Mouse (Mus musculus): ENCODE results near the gene Itgb3. TPM values are rescaled to one million over a fixed set of nuclear protein-coding genes. Genes with fewer than 3 reads are reported as not detected.
A peak's percentile ranks its signal among the peaks of the same experiment; 100 is the strongest.

Itgb3 gene
- polyA plus RNA-seq (2014; fragmentation: Nextera tagmentation; extraction: Ambion mirVana) = 1.3 and 1.4 TPM in 2 replicates

- peaks cover 5% of the 10 kb centered on the region; the same call in 1 of the 2 replicates for H3K27me3 ChIP-seq (ENCODE audit: control insufficient read depth, insufficient read depth, low read length)
- 1% methylated on average over 40 of the region's 51 CpGs for WGBS
Observed at GRCm38 (mm10) chr11:104607491-104608245, at the start of gene Itgb3. Itgb3 (plus strand) TSS chr11:104608000.

GRCm38 (mm10) chr11:104558065-104558464 lies 49.7 kb upstream of the Itgb3 start:
- H3K4me1 ChIP-seq (ENCODE audit: control insufficient read depth, insufficient read depth, low read length) = no peaks in the 10 kb centered on the region
- H3K27me3 ChIP-seq (ENCODE audit: control insufficient read depth, insufficient read depth, low read length) = no peaks in the 10 kb centered on the region
- no peak overlapping the region for H3K9ac ChIP-seq (replicated peaks; ENCODE audit: low read length)
- no peak for ATAC-seq (replicated peaks; ENCODE audit: insufficient number of reproducible peaks, low FRiP score, low TSS enrichment, low read depth)
- no peaks in the 10 kb centered on the region for H3K36me3 ChIP-seq (replicated peaks; ENCODE audit: control insufficient read depth, insufficient read depth, low read depth, low read length)
- DNase-seq (ENCODE audit: low spot score) = no peak
- H3K4me3 ChIP-seq (ENCODE audit: low read depth, low read length) = no peak overlapping the region
- 79% methylated on average over 4 of the region's 4 CpGs for WGBS
- no peak overlapping the region for H3K4me2 ChIP-seq (ENCODE audit: low read depth, low read length)
- no peak overlapping the region for H3K27ac ChIP-seq (replicated peaks; ENCODE audit: low read depth, low read length)
- no peaks in the 10 kb centered on the region for H3K9me3 ChIP-seq (replicated peaks; ENCODE audit: control insufficient read depth, low read length)

More at GRCm38 (mm10) chr11:104607491-104608245, at the start of gene Itgb3:
- peak; percentile 74 for ATAC-seq (replicated peaks; ENCODE audit: insufficient number of reproducible peaks, low FRiP score, low TSS enrichment, low read depth)
- Histone ChIP-seq H3K4me1 (ENCODE audit: control insufficient read depth, insufficient read depth, low read length) (no peaks in the 10 kb centered on the region), H3K27ac (replicated peaks; ENCODE audit: low read depth, low read length) (no peak within 1 kb of the TSS), H3K4me3 (ENCODE audit: low read depth, low read length) (peak within 1 kb of the TSS; percentile 30), H3K36me3 (replicated peaks; ENCODE audit: control insufficient read depth, insufficient read depth, low read depth, low read length) (no peaks in the 10 kb centered on the region), H3K9me3 (replicated peaks; ENCODE audit: control insufficient read depth, low read length) (no peaks in the 10 kb centered on the region), H3K9ac (replicated peaks; ENCODE audit: low read length) (peak within 1 kb of the TSS; percentile 45), H3K4me2 (ENCODE audit: low read depth, low read length) (peak within 1 kb of the TSS; percentile 87)
- peak; percentile 82 for DNase-seq (ENCODE audit: low spot score)

GRCm38 (mm10) chr11:104558651-104559403 lies 49.0 kb upstream of the Itgb3 start:
- Histone ChIP-seq H3K4me3 (ENCODE audit: low read depth, low read length) (no peak overlapping the region), H3K27me3 (ENCODE audit: control insufficient read depth, insufficient read depth, low read length) (no peaks in the 10 kb centered on the region), H3K9me3 (replicated peaks; ENCODE audit: control insufficient read depth, low read length) (no peaks in the 10 kb centered on the region), H3K9ac (replicated peaks; ENCODE audit: low read length) (no peak overlapping the region), H3K4me1 (ENCODE audit: control insufficient read depth, insufficient read depth, low read length) (no peaks in the 10 kb centered on the region), H3K4me2 (ENCODE audit: low read depth, low read length) (no peak overlapping the region), H3K27ac (replicated peaks; ENCODE audit: low read depth, low read length) (no peak overlapping the region), H3K36me3 (replicated peaks; ENCODE audit: control insufficient read depth, insufficient read depth, low read depth, low read length) (no peaks in the 10 kb centered on the region)
- DNase-seq (ENCODE audit: low spot score) (no peak), ATAC-seq (replicated peaks; ENCODE audit: insufficient number of reproducible peaks, low FRiP score, low TSS enrichment, low read depth) (no peak)
- WGBS = 67% methylated on average over 4 of the region's 4 CpGs

GRCm38 (mm10) chr11:104560971-104561370 lies 46.8 kb upstream of the Itgb3 start:
- Histone ChIP-seq H3K9me3 (replicated peaks; ENCODE audit: control insufficient read depth, low read length) (no peaks in the 10 kb centered on the region), H3K36me3 (replicated peaks; ENCODE audit: control insufficient read depth, insufficient read depth, low read depth, low read length) (no peaks in the 10 kb centered on the region), H3K9ac (replicated peaks; ENCODE audit: low read length) (no peak overlapping the region), H3K4me3 (ENCODE audit: low read depth, low read length) (no peak overlapping the region), H3K27me3 (ENCODE audit: control insufficient read depth, insufficient read depth, low read length) (no peaks in the 10 kb centered on the region), H3K4me2 (ENCODE audit: low read depth, low read length) (no peak overlapping the region), H3K4me1 (ENCODE audit: control insufficient read depth, insufficient read depth, low read length) (no peaks in the 10 kb centered on the region), H3K27ac (replicated peaks; ENCODE audit: low read depth, low read length) (no peak overlapping the region)
- ATAC-seq (replicated peaks; ENCODE audit: insufficient number of reproducible peaks, low FRiP score, low TSS enrichment, low read depth) (no peak), DNase-seq (ENCODE audit: low spot score) (no peak)
- WGBS = 61% methylated on average over 2 of the region's 2 CpGs

DNA sequence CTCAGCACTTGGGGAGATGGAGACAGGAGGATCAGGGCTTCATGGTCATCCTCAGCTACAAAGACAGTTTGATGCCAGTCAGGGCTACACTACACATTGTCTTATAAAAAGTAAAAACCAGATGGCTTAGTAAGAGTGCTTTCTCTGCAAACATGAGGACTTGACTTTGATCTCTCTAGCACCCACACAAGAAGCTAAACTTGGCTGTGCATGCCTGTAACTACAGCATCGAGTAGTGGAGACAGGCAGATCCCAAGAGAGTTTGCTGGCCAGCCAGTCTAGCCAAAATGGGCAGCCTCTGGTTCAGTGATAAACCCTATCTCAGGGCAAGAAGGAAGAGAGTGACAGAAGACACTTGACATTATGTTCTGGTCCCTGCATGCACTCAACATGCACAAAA lies 44.3 kb upstream of the Itgb3 start:
- H3K36me3 ChIP-seq (replicated peaks; ENCODE audit: control insufficient read depth, insufficient read depth, low read depth, low read length) = no peaks in the 10 kb centered on the region
- no peak overlapping the region for H3K4me2 ChIP-seq (ENCODE audit: low read depth, low read length)
- no peaks in the 10 kb centered on the region for H3K27me3 ChIP-seq (ENCODE audit: control insufficient read depth, insufficient read depth, low read length)
- ATAC-seq (replicated peaks; ENCODE audit: insufficient number of reproducible peaks, low FRiP score, low TSS enrichment, low read depth) (no peak), DNase-seq (ENCODE audit: low spot score) (no peak)
- WGBS = 80% methylated on average over 1 of the region's 1 CpGs
- no peak overlapping the region for H3K9ac ChIP-seq (replicated peaks; ENCODE audit: low read length)
- H3K4me1 ChIP-seq (ENCODE audit: control insufficient read depth, insufficient read depth, low read length) = no peaks in the 10 kb centered on the region
- no peaks in the 10 kb centered on the region for H3K9me3 ChIP-seq (replicated peaks; ENCODE audit: control insufficient read depth, low read length)
- no peak overlapping the region for H3K27ac ChIP-seq (replicated peaks; ENCODE audit: low read depth, low read length)
- H3K4me3 ChIP-seq (ENCODE audit: low read depth, low read length) = no peak overlapping the region

- no peaks in the 10 kb centered on the region for H3K9me3 ChIP-seq (replicated peaks; ENCODE audit: control insufficient read depth, low read length)
- H3K4me3 ChIP-seq (ENCODE audit: low read depth, low read length) = no peak overlapping the region
- H3K36me3 ChIP-seq (replicated peaks; ENCODE audit: control insufficient read depth, insufficient read depth, low read depth, low read length) = no peaks in the 10 kb centered on the region
- DNase-seq (ENCODE audit: low spot score) (no peak), ATAC-seq (replicated peaks; ENCODE audit: insufficient number of reproducible peaks, low FRiP score, low TSS enrichment, low read depth) (no peak)
- H3K4me2 ChIP-seq (ENCODE audit: low read depth, low read length) = no peak overlapping the region
- H3K9ac ChIP-seq (replicated peaks; ENCODE audit: low read length) = no peak overlapping the region
- no peaks in the 10 kb centered on the region for H3K4me1 ChIP-seq (ENCODE audit: control insufficient read depth, insufficient read depth, low read length)
- no peaks in the 10 kb centered on the region for H3K27me3 ChIP-seq (ENCODE audit: control insufficient read depth, insufficient read depth, low read length)
- 79% methylated on average over 9 of the region's 9 CpGs for WGBS
- H3K27ac ChIP-seq (replicated peaks; ENCODE audit: low read depth, low read length) = no peak overlapping the region
Observed at GRCm38 (mm10) chr11:104565172-104565571, 42.6 kb upstream of the Itgb3 start.

DNA sequence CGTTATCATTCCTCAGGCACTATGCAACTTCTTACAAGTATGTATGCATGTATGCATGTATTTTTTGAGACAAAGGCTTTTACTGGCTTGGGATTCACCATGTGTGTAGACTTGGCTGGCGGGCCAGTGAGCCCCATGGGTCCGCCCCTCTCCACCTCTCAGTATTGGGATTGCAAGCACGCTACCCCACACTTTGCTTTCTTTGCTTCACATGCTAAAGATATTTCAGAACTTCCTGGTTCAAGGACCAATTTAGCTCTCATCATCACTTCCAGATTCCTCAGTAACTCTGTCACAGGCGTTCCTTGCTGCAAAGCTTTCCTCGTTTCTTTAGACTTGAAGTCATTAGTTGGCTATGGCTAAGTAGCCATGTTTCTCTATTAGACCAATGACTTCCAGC lies 41.7 kb upstream of the Itgb3 start:
- Histone ChIP-seq H3K36me3 (replicated peaks; ENCODE audit: control insufficient read depth, insufficient read depth, low read depth, low read length) (no peaks in the 10 kb centered on the region), H3K4me1 (ENCODE audit: control insufficient read depth, insufficient read depth, low read length) (no peaks in the 10 kb centered on the region), H3K4me3 (ENCODE audit: low read depth, low read length) (no peak overlapping the region), H3K9me3 (replicated peaks; ENCODE audit: control insufficient read depth, low read length) (no peaks in the 10 kb centered on the region), H3K9ac (replicated peaks; ENCODE audit: low read length) (no peak overlapping the region), H3K27ac (replicated peaks; ENCODE audit: low read depth, low read length) (no peak overlapping the region), H3K4me2 (ENCODE audit: low read depth, low read length) (no peak overlapping the region), H3K27me3 (ENCODE audit: control insufficient read depth, insufficient read depth, low read length) (no peaks in the 10 kb centered on the region)
- 80% methylated on average over 6 of the region's 6 CpGs for WGBS
- ATAC-seq (replicated peaks; ENCODE audit: insufficient number of reproducible peaks, low FRiP score, low TSS enrichment, low read depth) (no peak), DNase-seq (ENCODE audit: low spot score) (no peak)

DNA sequence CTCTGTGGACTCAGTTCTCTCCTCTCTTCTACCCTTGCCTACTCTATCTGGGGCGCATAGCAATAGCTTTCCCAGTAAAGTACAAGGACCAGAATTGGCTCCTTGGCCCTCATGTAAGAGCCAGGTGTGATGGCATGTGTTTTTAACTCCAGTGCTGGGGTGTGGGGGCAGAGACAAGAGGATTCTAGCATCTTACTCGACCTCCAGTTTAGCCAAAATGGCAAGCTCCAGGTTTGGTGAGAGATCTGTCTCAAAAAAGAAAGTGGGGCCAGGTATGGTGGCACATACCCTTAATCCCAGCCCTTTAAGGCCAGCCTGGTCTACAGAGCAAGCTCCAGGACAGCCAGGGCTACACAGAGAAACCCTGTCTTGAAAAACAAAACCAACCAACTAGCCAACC lies 41.0 kb upstream of the Itgb3 start:
- no peak for DNase-seq (ENCODE audit: low spot score)
- no peaks in the 10 kb centered on the region for H3K9me3 ChIP-seq (replicated peaks; ENCODE audit: control insufficient read depth, low read length)
- 65% methylated on average over 2 of the region's 2 CpGs for WGBS
- H3K4me3 ChIP-seq (ENCODE audit: low read depth, low read length) = no peak overlapping the region
- ATAC-seq (replicated peaks; ENCODE audit: insufficient number of reproducible peaks, low FRiP score, low TSS enrichment, low read depth) = no peak
- H3K4me1 ChIP-seq (ENCODE audit: control insufficient read depth, insufficient read depth, low read length) = no peaks in the 10 kb centered on the region
- H3K27me3 ChIP-seq (ENCODE audit: control insufficient read depth, insufficient read depth, low read length) = no peaks in the 10 kb centered on the region; the same call in 1 of the 2 replicates
- H3K4me2 ChIP-seq (ENCODE audit: low read depth, low read length) = no peak overlapping the region
- no peaks in the 10 kb centered on the region for H3K36me3 ChIP-seq (replicated peaks; ENCODE audit: control insufficient read depth, insufficient read depth, low read depth, low read length)
- no peak overlapping the region for H3K27ac ChIP-seq (replicated peaks; ENCODE audit: low read depth, low read length)
- no peak overlapping the region for H3K9ac ChIP-seq (replicated peaks; ENCODE audit: low read length)
